In genomic region chr7:99858175-99858812, GRCm38 (mm10) we compare ENCODE assay signal across 8 mouse cellular contexts. TPM values are rescaled to one million over a fixed set of nuclear protein-coding genes. Genes with fewer than 3 reads are reported as not detected.
DNase-seq lines count a peak whose midpoint lies in the region; ATAC-seq and TF ChIP-seq lines count a peak whose summit lies in the region.

No protein-coding gene starts in this region.

- H3K79me2 ChIP-seq in CH12.LX (replicated peaks; ENCODE audit: control insufficient read depth, extremely low read depth, insufficient read depth, poor library complexity, severe bottlenecking) (peaks cover 51% of the 10 kb centered on the region), macrophage (ENCODE audit: inconsistent target) (peaks cover 54% of the 10 kb centered on the region)

- H3K9me3 ChIP-seq in CH12.LX (replicated peaks; ENCODE audit: low read length) = no peaks in the 10 kb centered on the region
- no peaks in the 10 kb centered on the region for H3K9me3 ChIP-seq in forebrain, embryonic 16.5 days (ENCODE audit: control insufficient read depth, low read length)

- TF ChIP-seq POLR2A in CH12.LX (IDR thresholded peaks at IDR 0.05; ENCODE audit: low read depth, low read length) = no peak

- DNase-seq in gastrocnemius, adult 2 months = no peak
- DNase-seq in gastrocnemius, postnatal 4 days (ENCODE audit: low spot score in 2 of 2) = no peak
- DNase-seq in CH12.LX (ENCODE audit: extremely low read depth) = no peak
- no peak for DNase-seq in adrenal gland, adult 2 months
- DNase-seq in retina, postnatal 1 day = no peak
- DNase-seq in layer of hippocampus, postnatal 25 days (ENCODE audit: extremely low spot score in 1 of 2, low spot score in 1 of 2) = no peak

- dilution Hi-C loops in CH12.LX (cut with MboI; ENCODE audit: extremely low pct_ligation_motif_present, extremely low pct_unique_long_range_greater_than_20kb, low sequenced_read_pairs) = no loop called here

- TF ChIP-seq RAD21 in CH12.LX (IDR thresholded peaks at IDR 0.05; ENCODE audit: low read depth, low read length) = no peak

- H3K4me2 ChIP-seq in CH12.LX (ENCODE audit: insufficient read depth, low read depth, poor library complexity, severe bottlenecking) = peak overlapping the region; percentile 100
- peak overlapping the region; percentile 93 for H3K4me2 ChIP-seq in forebrain, embryonic 16.5 days (ENCODE audit: low read length)

- no peak for TF ChIP-seq CTCF in gastrocnemius, adult 2 months (IDR thresholded peaks at IDR 0.05)
- TF ChIP-seq CTCF in CH12.LX (conservative IDR thresholded peaks at IDR 0.05 in 1 of 2, IDR thresholded peaks at IDR 0.05 in 1 of 2; ENCODE audit: low read depth in 2 of 2, low read length in 2 of 2) = no peak

- H3K9ac ChIP-seq in CH12.LX (ENCODE audit: insufficient read depth, low read depth) = peak overlapping the region; percentile 80
- H3K9ac ChIP-seq in forebrain, embryonic 16.5 days (replicated peaks; ENCODE audit: low read depth, low read length) = peak overlapping the region; percentile 91

- H3K36me3 ChIP-seq in CH12.LX (replicated peaks in 1 of 2; ENCODE audit: control insufficient read depth in 1 of 2, insufficient read depth in 1 of 2, low read length in 1 of 2) (peaks cover 16 to 26% of the 10 kb centered on the region in 2 experiments), macrophage (ENCODE audit: inconsistent target) (peaks cover 13% of the 10 kb centered on the region; the same call in 1 of the 2 replicates)
- H3K36me3 ChIP-seq in forebrain, embryonic 16.5 days (ENCODE audit: control insufficient read depth, insufficient read depth) = peaks cover 7% of the 10 kb centered on the region; the same call in 1 of the 2 replicates

- intact Hi-C loops in gastrocnemius, adult 2 months (cut with DNase I) = no loop called here

- H3K27me3 ChIP-seq in CH12.LX (replicated peaks) = no peaks in the 10 kb centered on the region
- no peaks in the 10 kb centered on the region for H3K27me3 ChIP-seq in forebrain, embryonic 16.5 days (replicated peaks; ENCODE audit: control insufficient read depth, insufficient read depth, low read length)

- H3K4me1 ChIP-seq in CH12.LX (ENCODE audit: control insufficient read depth in 1 of 2, insufficient read depth in 2 of 2) = peaks cover 3 to 41% of the 10 kb centered on the region in 2 experiments
- peaks cover 19% of the 10 kb centered on the region for H3K4me1 ChIP-seq in forebrain, embryonic 16.5 days (replicated peaks; ENCODE audit: control insufficient read depth, insufficient read depth, low read length)

- H3K4me3 ChIP-seq in gastrocnemius, adult 2 months = peak overlapping the region; percentile 99
- H3K4me3 ChIP-seq in CH12.LX (replicated peaks in 1 of 3; ENCODE audit: low read depth in 2 of 3, low read length in 2 of 3, poor library complexity in 1 of 3) = peak overlapping the region; percentile 80 to 95 (median 88)
- peak overlapping the region; percentile 93 for H3K4me3 ChIP-seq in forebrain, embryonic 16.5 days (replicated peaks; ENCODE audit: low read length)
- H3K4me3 ChIP-seq in macrophage (ENCODE audit: inconsistent target) = peak overlapping the region; percentile 77

- TF ChIP-seq EP300 in CH12.LX (IDR thresholded peaks at IDR 0.05; ENCODE audit: low read length) = no peak

- WGBS in forebrain, embryonic 16.5 days = 1% methylated on average over 19 of the region's 19 CpGs
- 2% methylated on average over 19 of the region's 19 CpGs for WGBS in macrophage (ENCODE audit: missing documents)

- in situ Hi-C loops in CH12.LX (cut with MboI; ENCODE audit: low pct_ligation_motif_present, low pct_unique_long_range_greater_than_20kb, low sequenced_read_pairs) = no loop called here

- peak overlapping the region; percentile 95 for H3K27ac ChIP-seq in gastrocnemius, adult 2 months
- H3K27ac ChIP-seq in CH12.LX (ENCODE audit: insufficient read depth, low read depth) (peak overlapping the region; percentile 5; the same call in 1 of the 2 replicates), macrophage (peak overlapping the region; percentile 78)
- peak overlapping the region; percentile 86 for H3K27ac ChIP-seq in forebrain, embryonic 16.5 days (ENCODE audit: low read length)

- ATAC-seq in forebrain, embryonic 16.5 days = peak; percentile 59

TF ChIP-seq in CH12.LX, 34 proteins besides CTCF, POLR2A, EP300 and RAD21:
- TF ChIP-seq USF1 (IDR thresholded peaks at IDR 0.05; ENCODE audit: low read depth, low read length) (no peak), MEF2A (IDR thresholded peaks at IDR 0.05; ENCODE audit: borderline replicate concordance, low read depth, low read length) (no peak), TBP (conservative IDR thresholded peaks at IDR 0.05; ENCODE audit: low read depth, low read length) (no peak), POLR2AphosphoS2 (IDR thresholded peaks at IDR 0.05; ENCODE audit: low read depth, low read length) (0 out of 2 replicates have a peak, but pooled peaks have one; percentile 61), CHD1 (IDR thresholded peaks at IDR 0.05; ENCODE audit: low read depth, low read length) (peak; percentile 67; the same call in 1 of the 2 replicates), TCF12 (IDR thresholded peaks at IDR 0.05; ENCODE audit: low read depth, low read length) (no peak), BHLHE40 (IDR thresholded peaks at IDR 0.05; ENCODE audit: low read depth, low read length) (0 out of 2 replicates have a peak, but pooled peaks have one; percentile 20), MAZ (IDR thresholded peaks at IDR 0.05; ENCODE audit: low read depth, low read length) (no peak), SIN3A (IDR thresholded peaks at IDR 0.05; ENCODE audit: low read length) (peak; percentile 61; the same call in 1 of the 2 replicates), MXI1 (IDR thresholded peaks at IDR 0.05; ENCODE audit: low read depth, low read length) (0 out of 2 replicates have a peak, but pooled peaks have one; percentile 48), JUN (IDR thresholded peaks at IDR 0.05; ENCODE audit: insufficient read depth, low read depth, low read length) (no peak)
TF ChIP-seq in CH12.LX: peak in this region for 5.

RNA-seq across cellular contexts. Expression of gene Xrra1, which starts 0.6 kb away (rescaled TPM):
- total RNA-seq in gastrocnemius, adult 2 months (2021) = under 1 TPM; 0.11 to 0.59 TPM
- 1 to 10 TPM; 2.1 to 2.4 TPM for total RNA-seq in gastrocnemius, postnatal 4 days (2021)
- 0.25 and 0.59 TPM in 2 replicates for total RNA-seq in CH12.LX (2012; rRNA removed)
- 0.17 and 0.39 TPM in 2 replicates for total RNA-seq in CH12.LX (2014; rRNA removed)
- 0.49 and 0.65 TPM in 2 replicates for polyA plus RNA-seq in CH12.LX (2012; ENCODE audit: insufficient read length, low read depth)
- polyA plus RNA-seq in forebrain, embryonic 16.5 days (2015; fragmentation: Nextera tagmentation; extraction: Ambion mirVana) = 0.60 and 0.70 TPM in 2 replicates
- under 1 TPM in 5 of 26 experiments, not detected in 21; 0.26 to 0.94 (median 0.71) TPM for total RNA-seq in macrophage (2018; cell fraction: chromatin; rRNA removed)
- total RNA-seq in macrophage (2018; cell fraction: cytosol; rRNA removed) = under 1 TPM in 17 of 26 experiments, not detected in 9; 0.07 to 0.26 (median 0.13) TPM
- under 1 TPM in 6 of 26 experiments, not detected in 20; 0.21 to 0.48 (median 0.37) TPM for total RNA-seq in macrophage (2018; cell fraction: nucleus; rRNA removed)
- polyA plus RNA-seq in macrophage (2018) = 0.11 to 0.12 TPM in 2 of 3 replicates, not detected in the other
- total RNA-seq in adrenal gland, adult 2 months (2021) = 10 to 100 TPM in 1 of 2 experiments, under 1 TPM in 1; 0.41 to 10.0 TPM
- 38.1 and 64.4 TPM in 2 replicates for polyA plus RNA-seq in adrenal gland, adult 2 months (2012; rRNA removed)
- 1 to 10 TPM in 1 of 2 experiments, under 1 TPM in 1; 0.94 to 1.1 TPM for total RNA-seq in layer of hippocampus, postnatal 25 days (2021)

RNA-seq across cellular contexts. Expression of gene Spcs2, which starts 5.0 kb away (rescaled TPM):
- 10 to 100 TPM; 76.7 to 79.4 TPM for total RNA-seq in gastrocnemius, adult 2 months (2021)
- total RNA-seq in gastrocnemius, postnatal 4 days (2021) = 10 to 100 TPM; 80.1 to 80.8 TPM
- total RNA-seq in CH12.LX (2012; rRNA removed) = 203 and 247 TPM in 2 replicates
- total RNA-seq in CH12.LX (2014; rRNA removed) = 268 and 272 TPM in 2 replicates
- polyA plus RNA-seq in CH12.LX (2012; ENCODE audit: insufficient read length, low read depth) = 232 and 242 TPM in 2 replicates
- 278 and 304 TPM in 2 replicates for polyA plus RNA-seq in forebrain, embryonic 16.5 days (2015; fragmentation: Nextera tagmentation; extraction: Ambion mirVana)
- total RNA-seq in macrophage (2018; cell fraction: chromatin; rRNA removed) = 10 to 100 TPM in 24 of 26 experiments, 1 to 10 TPM in 2; 5.4 to 39.6 (median 18.5) TPM
- 100 to 1,000 TPM; 112 to 165 (median 130) TPM for total RNA-seq in macrophage (2018; cell fraction: cytosol; rRNA removed)
- total RNA-seq in macrophage (2018; cell fraction: nucleus; rRNA removed) = 10 to 100 TPM; 20.6 to 95.4 (median 62.7) TPM
- polyA plus RNA-seq in macrophage (2018) = 165 to 201 TPM (median 180 TPM) in 3 replicates
- total RNA-seq in adrenal gland, adult 2 months (2021) = 100 to 1,000 TPM; 150 to 186 TPM
- polyA plus RNA-seq in adrenal gland, adult 2 months (2012; rRNA removed) = 10.0 and 13.1 TPM in 2 replicates
- 100 to 1,000 TPM in 1 of 2 experiments, 10 to 100 TPM in 1; 89.9 to 104 TPM for total RNA-seq in layer of hippocampus, postnatal 25 days (2021)

RNA-seq across cellular contexts. Expression of gene Neu3, which starts 30.1 kb away (rescaled TPM):
- total RNA-seq in gastrocnemius, adult 2 months (2021) = 1 to 10 TPM; 2.1 to 3.4 TPM
- total RNA-seq in gastrocnemius, postnatal 4 days (2021) = 1 to 10 TPM; 2.4 to 2.8 TPM
- total RNA-seq in CH12.LX (2012; rRNA removed) (8.5 and 9.1 TPM in 2 replicates), CH12.LX (2014; rRNA removed) (8.9 and 11.0 TPM in 2 replicates)
- polyA plus RNA-seq in CH12.LX (2012; ENCODE audit: insufficient read length, low read depth) (11.2 and 11.5 TPM in 2 replicates), macrophage (2018) (0.55 to 1.1 TPM (median 0.79 TPM) in 3 replicates)
- 1.6 and 1.7 TPM in 2 replicates for polyA plus RNA-seq in forebrain, embryonic 16.5 days (2015; fragmentation: Nextera tagmentation; extraction: Ambion mirVana)
- total RNA-seq in macrophage (2018; cell fraction: chromatin; rRNA removed) = 1 to 10 TPM in 18 of 26 experiments, under 1 TPM in 7, not detected in 1; 0.34 to 3.3 (median 1.6) TPM
- total RNA-seq in macrophage (2018; cell fraction: cytosol; rRNA removed) = 1 to 10 TPM in 12 of 26 experiments, under 1 TPM in 14; 0.14 to 1.8 (median 0.91) TPM
- 1 to 10 TPM in 14 of 26 experiments, under 1 TPM in 12; 0.16 to 3.3 (median 1.1) TPM for total RNA-seq in macrophage (2018; cell fraction: nucleus; rRNA removed)
- 1 to 10 TPM; 1.8 to 2.7 TPM for total RNA-seq in adrenal gland, adult 2 months (2021)
- 1.4 TPM in 2 replicates for polyA plus RNA-seq in adrenal gland, adult 2 months (2012; rRNA removed)
- total RNA-seq in layer of hippocampus, postnatal 25 days (2021) = 1 to 10 TPM; 2.8 to 2.9 TPM

Comparison
In these comparisons a context has a peak if more than half of its experiments do, and no peak if none do; other contexts are left out.
1. H3K27ac ChIP-seq: peak in every context shown above with its lines; median percentile 95 in gastrocnemius, adult 2 months; 86 in forebrain, embryonic 16.5 days; 78 in macrophage; 5 in CH12.LX.